Mouse (Mus musculus) frontal cortex, adult 2 months (tissue): ENCODE data around the gene Slc6a9. TPM values are rescaled to one million over a fixed set of nuclear protein-coding genes. Genes with fewer than 3 reads are reported as not detected.
A peak's percentile ranks its signal among the peaks of the same experiment; 100 is the strongest.

Experiments
- DNase-seq, 2 experiments: peaks; one replicate each; pipeline ENCODE4 v3.0.0; 2022; ENCODE audit warnings: low spot score in 1 of 2; ENCODE audit errors: extremely low spot score in 1 of 2
- polyA plus RNA-seq: library from polyadenylated mRNA; depleted of rRNA; stranded (reverse); fragments of >200 nt; gene quantifications from 2 replicates; pipeline ENCODE4 v1.2.3, GENCODE M21; 2012; rRNA removed

The Slc6a9 gene
- polyA plus RNA-seq, 1 experiment = 93.0 TPM

- no peak for DNase-seq
Observed at GRCm38 (mm10) chr4:117906196-117906595, 71.9 kb downstream of the Slc6a9 start.

- DNase-seq = no peak
Observed at GRCm38 (mm10) chr4:117908834-117909453, 74.6 kb downstream of the Slc6a9 start.

- DNase-seq = no peak
Observed at GRCm38 (mm10) chr4:117912131-117912561, 77.8 kb downstream of the Slc6a9 start.

GRCm38 (mm10) chr4:117912685-117913273 lies 78.5 kb downstream of the Slc6a9 start:
- DNase-seq = no peak

- DNase-seq = no peak
Observed at GRCm38 (mm10) chr4:117913421-117913820, 79.1 kb downstream of the Slc6a9 start.

- DNase-seq = no peak
Observed at GRCm38 (mm10) chr4:117914031-117914430, 79.7 kb downstream of the Slc6a9 start.

- DNase-seq = peak; percentile 87 to 92
Observed at GRCm38 (mm10) chr4:117914591-117915442, 80.5 kb downstream of the Slc6a9 start, which contains the start of gene Ipo13. Ipo13 (minus strand) TSS chr4:117914999.

- DNase-seq = no peak
Observed at GRCm38 (mm10) chr4:117915489-117916105, 81.3 kb downstream of the Slc6a9 start.

- no peak for DNase-seq
Observed at GRCm38 (mm10) chr4:117916386-117916785, 82.1 kb downstream of the Slc6a9 start.

- no peak for DNase-seq
Observed at GRCm38 (mm10) chr4:117917402-117917801, 83.1 kb downstream of the Slc6a9 start.

- DNase-seq = no peak
Observed at GRCm38 (mm10) chr4:117917847-117918246, 83.5 kb downstream of the Slc6a9 start.

- no peak for DNase-seq
Observed at GRCm38 (mm10) chr4:117918261-117918660, 84.0 kb downstream of the Slc6a9 start.

- DNase-seq = no peak
Observed at GRCm38 (mm10) chr4:117918762-117919161, 84.5 kb downstream of the Slc6a9 start.

GRCm38 (mm10) chr4:117921358-117921757 lies 87.1 kb downstream of the Slc6a9 start:
- no peak for DNase-seq

GRCm38 (mm10) chr4:117923450-117923849 lies 89.1 kb downstream of the Slc6a9 start:
- DNase-seq = no peak

Other genes with a start within 250 kb of the Slc6a9 start
- 45.9 and 47.8 TPM in 2 replicates for gene Dmap1, start 152.2 kb upstream of the Slc6a9 start, polyA plus RNA-seq
- gene Gm12845, start 110.1 kb upstream of the Slc6a9 start, polyA plus RNA-seq = not detected in 2 replicates
- gene Klf17, start 68.9 kb upstream of the Slc6a9 start, polyA plus RNA-seq = 0.04 TPM in 2 replicates
- 2.1 and 2.9 TPM in 2 replicates for gene Ccdc24, start 38.1 kb downstream of the Slc6a9 start, polyA plus RNA-seq
- 106 and 118 TPM in 2 replicates for gene B4galt2, start 49.0 kb downstream of the Slc6a9 start, polyA plus RNA-seq
- 722 and 766 TPM in 2 replicates for gene Atp6v0b, start 52.8 kb downstream of the Slc6a9 start, polyA plus RNA-seq
- 12.8 and 13.5 TPM in 2 replicates for gene Dph2, start 57.5 kb downstream of the Slc6a9 start, polyA plus RNA-seq
- 202 and 211 TPM in 2 replicates for gene Ipo13, start 80.5 kb downstream of the Slc6a9 start, polyA plus RNA-seq
- gene Artn, start 95.3 kb downstream of the Slc6a9 start, polyA plus RNA-seq = 4.3 TPM in 2 replicates